Mouse (Mus musculus): Measurements from ENCODE around the gene Nipsnap2. TPM values are rescaled to one million over a fixed set of nuclear protein-coding genes. Genes with fewer than 3 reads are reported as not detected.

Nipsnap2 gene
- polyA plus RNA-seq, 1 experiment from 2014 or later, result 92.1 TPM

Other genes with a start within 250 kb of the Nipsnap2 start
- 47.7 and 48.1 TPM in 2 replicates for gene Sfswap, start 223.8 kb upstream of the Nipsnap2 start, polyA plus RNA-seq (2014; fragmentation: Nextera tagmentation; extraction: Ambion mirVana)
- gene Mmp17, start 140.9 kb upstream of the Nipsnap2 start, polyA plus RNA-seq (2014; fragmentation: Nextera tagmentation; extraction: Ambion mirVana), result 1.5 TPM in 2 replicates
- gene Zfp11, start 55.0 kb upstream of the Nipsnap2 start, polyA plus RNA-seq (2014; fragmentation: Nextera tagmentation; extraction: Ambion mirVana), result 5.5 and 5.6 TPM in 2 replicates
- gene Sept14, start 16.6 kb upstream of the Nipsnap2 start, polyA plus RNA-seq (2014; fragmentation: Nextera tagmentation; extraction: Ambion mirVana), result not detected in 2 replicates
- 204 and 216 TPM in 2 replicates for gene Mrps17, start 9.6 kb upstream of the Nipsnap2 start, polyA plus RNA-seq (2014; fragmentation: Nextera tagmentation; extraction: Ambion mirVana)
- 34.9 and 36.0 TPM in 2 replicates for gene Psph, start 62.4 kb downstream of the Nipsnap2 start, polyA plus RNA-seq (2014; fragmentation: Nextera tagmentation; extraction: Ambion mirVana)
- 58.3 and 64.4 TPM in 2 replicates for gene Sumf2, start 121.9 kb downstream of the Nipsnap2 start, polyA plus RNA-seq (2014; fragmentation: Nextera tagmentation; extraction: Ambion mirVana)
- 1,023 and 1,076 TPM in 2 replicates for gene Chchd2, start 162.4 kb downstream of the Nipsnap2 start, polyA plus RNA-seq (2014; fragmentation: Nextera tagmentation; extraction: Ambion mirVana)
- gene Zbed5, start 170.7 kb downstream of the Nipsnap2 start, polyA plus RNA-seq (2014; fragmentation: Nextera tagmentation; extraction: Ambion mirVana), result 11.7 and 12.0 TPM in 2 replicates
- gene Phkg1, start 173.5 kb downstream of the Nipsnap2 start, polyA plus RNA-seq (2014; fragmentation: Nextera tagmentation; extraction: Ambion mirVana), result 0.13 TPM in 1 of 2 replicates, not detected in the other
- 4.3 TPM in 2 replicates for gene Nupr1l, start 183.5 kb downstream of the Nipsnap2 start, polyA plus RNA-seq (2014; fragmentation: Nextera tagmentation; extraction: Ambion mirVana)
- 33.4 and 41.3 TPM in 2 replicates for gene Vkorc1l1, start 216.9 kb downstream of the Nipsnap2 start, polyA plus RNA-seq (2014; fragmentation: Nextera tagmentation; extraction: Ambion mirVana)

Data from embryonic facial prominence, embryonic 11.5 days (tissue).